Mouse (Mus musculus): ENCODE data around the gene Galnt4. TPM values are rescaled to one million over a fixed set of nuclear protein-coding genes. Genes with fewer than 3 reads are reported as not detected.

Gene Galnt4
- polyA plus RNA-seq, 1 experiment from 2014 or later: 9.5 TPM

Other genes with a start within 250 kb of the Galnt4 start
- gene Atp2b1, start 193.8 kb upstream of the Galnt4 start, polyA plus RNA-seq (2016; fragmentation: Nextera tagmentation; extraction: Ambion mirVana): 103 and 111 TPM in 2 replicates
- gene Poc1b, start 1.1 kb upstream of the Galnt4 start, polyA plus RNA-seq (2016; fragmentation: Nextera tagmentation; extraction: Ambion mirVana): 19.4 and 21.1 TPM in 2 replicates
- 0.18 TPM in 1 of 2 replicates, not detected in the other for gene Phxr2, start 18.2 kb downstream of the Galnt4 start, polyA plus RNA-seq (2016; fragmentation: Nextera tagmentation; extraction: Ambion mirVana)
- 90.6 and 90.7 TPM in 2 replicates for gene Dusp6, start 155.1 kb downstream of the Galnt4 start, polyA plus RNA-seq (2016; fragmentation: Nextera tagmentation; extraction: Ambion mirVana)

Data from embryonic facial prominence, embryonic 12.5 days (tissue).